Mouse (Mus musculus): ENCODE results near the gene Cdca7. TPM values are rescaled to one million over a fixed set of nuclear protein-coding genes. Genes with fewer than 3 reads are reported as not detected.

Gene Cdca7
- polyA plus RNA-seq, 1 experiment from 2014 or later: 38.8 TPM

DNA sequence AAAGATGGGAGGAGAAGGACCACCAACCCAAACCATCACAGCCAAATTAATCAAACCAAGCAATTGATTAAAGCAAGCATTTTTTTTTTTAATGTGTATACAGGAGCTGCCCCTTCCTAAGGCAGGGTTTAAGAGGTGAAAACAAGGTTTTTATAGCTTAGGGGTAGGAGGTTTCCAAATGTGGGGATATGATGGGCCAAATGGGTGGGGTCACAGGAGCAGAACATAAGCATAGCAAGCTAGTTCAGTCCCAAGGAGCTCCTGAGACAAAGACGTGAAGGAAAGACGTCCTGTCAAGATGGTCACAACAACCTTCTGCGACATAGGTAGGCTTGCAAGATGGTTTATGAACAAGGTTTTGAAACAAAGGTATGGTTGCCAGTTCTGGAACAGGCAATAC is 49.6 kb downstream of the Cdca7 start:
- no peaks in the 10 kb centered on the region for H3K4me1 ChIP-seq (ENCODE audit: control insufficient read depth, low read depth, low read length)
- H3K27ac ChIP-seq (ENCODE audit: low read length): no peak overlapping the region
- no peak overlapping the region for H3K4me2 ChIP-seq (ENCODE audit: low read depth, low read length)
- no peaks in the 10 kb centered on the region for H3K9me3 ChIP-seq (replicated peaks; ENCODE audit: control insufficient read depth, low read length)
- ATAC-seq (ENCODE audit: low read depth): no peak
- no peak overlapping the region for H3K9ac ChIP-seq (ENCODE audit: low read depth, low read length)
- no peak overlapping the region for H3K4me3 ChIP-seq (ENCODE audit: low read depth, low read length)
- H3K36me3 ChIP-seq (ENCODE audit: control insufficient read depth, insufficient read depth): no peaks in the 10 kb centered on the region
- no peaks in the 10 kb centered on the region for H3K27me3 ChIP-seq (ENCODE audit: control insufficient read depth, insufficient read depth, low read depth, low read length)
- 63% methylated on average over 3 of the region's 3 CpGs for WGBS (ENCODE audit: insufficient replicate concordance)

DNA sequence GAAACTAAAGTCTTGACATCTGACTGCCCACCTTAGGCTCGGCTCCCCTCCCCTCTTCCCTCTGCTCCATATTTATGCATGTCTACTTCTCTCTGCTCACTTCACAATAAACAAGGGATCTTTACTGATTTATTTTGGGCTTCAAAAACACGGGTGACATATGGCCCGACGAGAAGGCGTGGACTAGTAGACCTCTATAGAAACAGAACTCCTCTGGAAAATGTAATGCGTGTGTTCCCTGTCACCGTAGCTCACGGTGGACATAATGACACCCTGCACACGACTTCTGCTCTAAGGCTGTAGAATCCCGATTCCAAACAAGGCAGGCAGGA is 53.0 kb downstream of the Cdca7 start:
- ATAC-seq (ENCODE audit: low read depth): no peak
- no peak overlapping the region for H3K4me3 ChIP-seq (ENCODE audit: low read depth, low read length)
- WGBS (ENCODE audit: insufficient replicate concordance): 64% methylated on average over 10 of the region's 10 CpGs

DNA sequence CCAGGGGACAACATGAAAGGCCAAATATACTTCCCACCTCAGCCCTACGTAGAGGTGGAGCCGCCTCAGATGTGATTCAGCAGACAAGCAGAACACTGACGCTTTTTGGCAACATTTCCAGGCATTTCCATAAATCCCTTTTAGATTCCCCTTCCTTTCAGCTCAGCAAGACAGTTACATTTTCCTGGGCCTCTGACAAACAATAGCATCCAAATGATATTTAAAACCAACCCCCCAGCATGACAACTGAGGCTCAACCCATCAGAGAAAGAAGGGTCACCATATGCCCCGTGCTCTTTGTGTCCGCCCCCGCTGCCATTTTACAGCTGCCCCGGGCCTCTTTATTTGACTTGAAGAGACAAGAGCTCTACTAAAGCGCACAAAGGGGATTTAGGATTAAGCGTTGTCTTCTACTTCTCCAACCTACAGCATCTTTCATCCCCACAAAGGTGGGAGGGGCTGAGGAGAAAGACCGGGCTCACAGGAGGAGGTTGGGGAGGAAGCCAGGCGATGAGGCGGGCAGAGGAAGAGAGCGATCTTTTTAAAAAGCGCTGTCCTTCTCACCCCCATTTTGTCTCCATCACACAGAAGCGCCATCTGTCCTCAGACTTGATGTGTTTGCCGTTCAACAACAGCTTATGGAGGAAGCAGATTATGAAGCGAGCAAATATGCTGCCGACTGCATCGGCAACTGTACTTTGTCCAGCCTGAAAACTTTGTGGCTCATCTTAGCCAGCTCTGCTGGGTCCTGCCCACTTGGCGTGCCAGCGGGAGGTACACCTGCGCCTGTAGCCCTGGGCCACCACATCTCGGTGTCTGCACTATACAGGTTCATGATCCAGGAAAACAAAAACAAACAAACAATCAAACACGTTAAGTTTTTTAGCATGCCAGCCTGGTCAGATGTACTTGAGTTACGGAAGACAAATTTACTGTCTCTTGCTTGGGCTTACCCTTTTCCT is 53.7 kb downstream of the Cdca7 start:
- Histone ChIP-seq H3K27me3 (ENCODE audit: control insufficient read depth, insufficient read depth, low read depth, low read length) (no peaks in the 10 kb centered on the region), H3K36me3 (ENCODE audit: control insufficient read depth, insufficient read depth) (no peaks in the 10 kb centered on the region), H3K4me3 (ENCODE audit: low read depth, low read length) (no peak overlapping the region), H3K27ac (ENCODE audit: low read length) (no peak overlapping the region), H3K9ac (ENCODE audit: low read depth, low read length) (no peak overlapping the region), H3K4me2 (ENCODE audit: low read depth, low read length) (no peak overlapping the region), H3K9me3 (replicated peaks; ENCODE audit: control insufficient read depth, low read length) (no peaks in the 10 kb centered on the region), H3K4me1 (ENCODE audit: control insufficient read depth, low read depth, low read length) (no peaks in the 10 kb centered on the region)
- ATAC-seq (ENCODE audit: low read depth): no peak
- 45% methylated on average over 25 of the region's 25 CpGs for WGBS (ENCODE audit: insufficient replicate concordance)

More for the DNA sequence above, 53.0 kb downstream of the Cdca7 start:
- Histone ChIP-seq H3K9ac (ENCODE audit: low read depth, low read length) (no peak overlapping the region), H3K4me1 (ENCODE audit: control insufficient read depth, low read depth, low read length) (no peaks in the 10 kb centered on the region), H3K36me3 (ENCODE audit: control insufficient read depth, insufficient read depth) (no peaks in the 10 kb centered on the region), H3K27me3 (ENCODE audit: control insufficient read depth, insufficient read depth, low read depth, low read length) (no peaks in the 10 kb centered on the region), H3K27ac (ENCODE audit: low read length) (no peak overlapping the region), H3K9me3 (replicated peaks; ENCODE audit: control insufficient read depth, low read length) (no peaks in the 10 kb centered on the region), H3K4me2 (ENCODE audit: low read depth, low read length) (no peak overlapping the region)

DNA sequence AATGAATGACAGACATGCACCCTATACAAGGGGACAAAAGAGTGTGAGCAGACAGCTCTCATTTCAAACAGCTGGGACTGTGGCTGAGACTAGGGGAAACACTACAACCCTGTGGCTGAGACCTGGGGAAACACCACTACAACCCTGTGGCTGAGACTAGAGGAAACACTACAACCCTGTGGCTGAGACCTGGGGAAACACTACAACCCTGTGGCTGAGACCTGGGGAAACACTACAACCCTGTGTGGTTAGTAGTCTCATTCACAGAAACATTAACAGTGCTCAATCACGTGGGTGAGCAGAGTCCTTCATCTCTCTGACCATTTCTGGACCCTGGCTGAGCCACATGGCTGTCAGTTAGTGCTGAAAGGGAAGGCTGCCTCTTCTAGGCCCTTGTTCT is 59.9 kb downstream of the Cdca7 start:
- Histone ChIP-seq H3K4me1 (ENCODE audit: control insufficient read depth, low read depth, low read length) (no peaks in the 10 kb centered on the region), H3K27me3 (ENCODE audit: control insufficient read depth, insufficient read depth, low read depth, low read length) (no peaks in the 10 kb centered on the region), H3K27ac (ENCODE audit: low read length) (no peak overlapping the region), H3K4me3 (ENCODE audit: low read depth, low read length) (no peak overlapping the region), H3K4me2 (ENCODE audit: low read depth, low read length) (no peak overlapping the region), H3K9ac (ENCODE audit: low read depth, low read length) (no peak overlapping the region), H3K9me3 (replicated peaks; ENCODE audit: control insufficient read depth, low read length) (no peaks in the 10 kb centered on the region), H3K36me3 (ENCODE audit: control insufficient read depth, insufficient read depth) (no peaks in the 10 kb centered on the region)
- 5% methylated on average over 1 of the region's 1 CpGs for WGBS (ENCODE audit: insufficient replicate concordance)
- no peak for ATAC-seq (ENCODE audit: low read depth)

Other genes with a start within 250 kb of the Cdca7 start
- 7.3 and 7.5 TPM in 2 replicates for gene Map3k20, start 190.5 kb upstream of the Cdca7 start, polyA plus RNA-seq (2015; fragmentation: Nextera tagmentation; extraction: Ambion mirVana)